Mouse (Mus musculus) layer of hippocampus, adult 2 months (tissue): Measurements from ENCODE around the gene Gm49361. TPM values are rescaled to one million over a fixed set of nuclear protein-coding genes. Genes with fewer than 3 reads are reported as not detected.
"Not testable (repeated sequence)": the region's sequence is repeated elsewhere in the genome, so short reads cannot be mapped to it uniquely, and the experiment has no call there.

Experiments used
- DNase-seq, 2 experiments: peaks; one replicate each; pipeline ENCODE4 v3.0.0; 2022; ENCODE audit warnings: low spot score in 2 of 2
- H3K27ac ChIP-seq: fragments of 200-600 bp; 2 replicates; pipeline ENCODE4 v1.8.1; 2022
- H3K4me3 ChIP-seq: fragments of 200-600 bp; 2 replicates; pipeline ENCODE4 v1.8.1; 2022; ENCODE audit warnings: mild to moderate bottlenecking
- CTCF ChIP-seq: fragments of 200-600 bp; conservative IDR thresholded peaks from 2 replicates; pipeline ENCODE4 v1.8.1; 2022; ENCODE audit warnings: antibody characterized with exemption, mild to moderate bottlenecking, moderate library complexity
- total RNA-seq, 2 experiments: library from RNA; stranded (reverse); gene quantifications; 2 replicates each; pipeline ENCODE4 v1.2.3; 2021

Gm49361 gene
- total RNA-seq, 2 experiments from 2014 or later = 0.32 to 3.1 TPM

DNA sequence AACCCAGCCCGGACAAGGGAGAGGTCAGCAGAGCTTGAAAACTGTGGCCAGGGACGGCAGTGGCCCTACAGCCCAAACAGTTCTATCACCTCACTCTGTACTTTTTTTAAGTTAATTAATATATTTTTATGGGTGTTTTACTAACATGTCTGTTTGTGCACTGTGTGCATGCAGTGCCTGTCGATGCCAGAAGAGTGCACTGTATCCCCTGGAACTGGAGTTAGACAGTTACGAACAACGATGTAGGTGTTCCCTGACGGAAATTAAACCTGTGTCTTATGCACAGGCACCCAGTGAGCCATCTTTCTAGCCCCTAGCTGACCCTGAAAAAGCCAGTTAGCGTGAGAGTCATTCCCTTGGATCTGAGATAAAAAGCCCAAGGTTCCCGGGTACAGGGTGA lies 50.4 kb downstream of the Gm49361 start:
- Histone ChIP-seq H3K4me3 (no peak overlapping the region), H3K27ac (no peak overlapping the region)
- TF ChIP-seq CTCF = peak; percentile 65
- DNase-seq = no peak

DNA sequence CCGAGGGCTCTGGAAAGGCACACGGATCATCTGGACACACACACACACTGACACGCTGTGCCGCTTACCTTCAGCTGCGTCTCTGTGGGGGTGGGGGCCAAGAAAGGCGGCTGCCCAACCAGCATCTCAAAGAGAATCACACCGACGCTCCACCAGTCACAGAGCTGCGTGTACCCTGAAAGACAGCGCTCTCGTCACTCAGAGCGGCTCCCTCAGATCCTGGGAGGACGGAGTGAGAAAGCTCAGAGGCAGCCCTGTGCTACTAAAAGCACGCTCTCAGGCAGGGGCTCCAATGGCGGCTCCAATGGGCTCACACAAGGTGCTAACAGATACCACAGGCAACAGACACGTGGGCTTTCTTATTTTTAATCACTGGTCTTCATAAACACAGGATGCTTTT lies 51.7 kb downstream of the Gm49361 start:
- DNase-seq = no peak
- no peak for TF ChIP-seq CTCF
- H3K27ac ChIP-seq = no peak overlapping the region
- H3K4me3 ChIP-seq = no peak overlapping the region

DNA sequence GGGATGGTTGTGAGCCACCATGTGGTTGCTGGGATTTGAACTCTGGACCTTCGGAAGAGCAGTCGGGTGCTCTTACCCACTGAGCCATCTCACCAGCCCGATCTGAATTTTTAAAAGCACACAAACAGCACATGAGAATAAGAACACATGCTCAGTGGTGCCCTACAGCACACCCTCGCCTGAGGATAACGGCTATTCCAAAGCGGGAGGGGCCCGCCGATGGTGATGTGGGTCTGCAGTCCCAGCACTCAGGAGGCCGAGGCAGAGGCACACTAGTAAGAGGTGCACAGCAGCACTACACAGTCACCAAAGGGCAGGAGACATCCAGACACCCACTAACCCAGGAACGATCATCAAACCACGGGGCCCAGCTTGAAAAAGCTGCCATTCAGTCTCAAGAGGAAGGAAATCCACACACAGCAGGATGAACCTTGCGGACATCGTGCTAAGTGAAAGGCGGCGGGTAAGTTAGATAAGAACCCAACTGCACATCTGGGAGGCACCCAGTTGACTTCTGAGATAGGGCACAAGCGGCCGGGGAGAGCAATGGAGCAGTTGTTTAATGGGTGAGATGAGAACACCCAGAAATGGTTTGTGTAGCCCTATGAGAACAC lies 53.3 kb downstream of the Gm49361 start:
- Histone ChIP-seq H3K27ac (no peak overlapping the region), H3K4me3 (no peak overlapping the region)
- no peak for TF ChIP-seq CTCF
- no peak for DNase-seq

DNA sequence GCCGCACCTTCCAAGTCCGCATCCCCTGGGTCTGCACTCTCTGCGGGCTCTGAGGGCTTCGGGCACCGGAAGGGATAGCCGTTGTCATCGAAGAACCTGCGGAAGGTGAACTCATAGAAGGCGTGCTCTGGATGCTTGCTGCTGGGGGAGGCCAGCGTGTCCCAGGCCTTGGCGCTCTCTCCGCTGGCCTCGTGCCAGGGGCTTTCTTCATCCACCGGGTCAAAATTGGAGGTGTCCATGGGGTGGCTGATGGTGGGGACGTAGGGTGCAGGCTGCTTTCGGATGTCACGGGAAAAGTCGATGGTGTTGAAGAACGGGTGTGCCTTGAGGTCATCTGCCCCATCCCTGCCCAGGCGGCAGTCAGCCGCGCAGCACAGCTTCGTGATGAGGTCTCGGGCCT lies 54.6 kb downstream of the Gm49361 start:
- no peak for TF ChIP-seq CTCF
- H3K27ac ChIP-seq = no peak overlapping the region
- H3K4me3 ChIP-seq = no peak overlapping the region
- no peak for DNase-seq

DNA sequence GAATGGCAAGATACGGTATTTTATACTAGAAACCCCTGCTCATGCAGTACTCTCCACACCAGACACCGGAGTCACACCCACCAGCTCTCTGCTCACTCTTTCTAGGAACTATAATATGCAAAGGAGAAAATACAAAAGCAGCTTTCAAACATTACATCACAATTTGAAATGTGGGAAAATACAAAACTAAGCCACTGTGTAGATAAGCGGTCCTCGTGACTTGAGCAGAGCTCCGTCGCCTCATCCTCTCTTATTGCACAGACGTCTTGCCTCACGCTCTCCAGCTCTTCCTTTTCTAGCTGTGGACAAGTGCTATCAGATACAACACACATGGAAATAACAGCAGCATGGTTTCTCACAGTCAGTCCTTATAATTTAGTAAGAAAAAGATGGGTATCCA lies 55.2 kb downstream of the Gm49361 start:
- Histone ChIP-seq H3K27ac (no peak overlapping the region), H3K4me3 (no peak overlapping the region)
- DNase-seq = no peak
- no peak for TF ChIP-seq CTCF

DNA sequence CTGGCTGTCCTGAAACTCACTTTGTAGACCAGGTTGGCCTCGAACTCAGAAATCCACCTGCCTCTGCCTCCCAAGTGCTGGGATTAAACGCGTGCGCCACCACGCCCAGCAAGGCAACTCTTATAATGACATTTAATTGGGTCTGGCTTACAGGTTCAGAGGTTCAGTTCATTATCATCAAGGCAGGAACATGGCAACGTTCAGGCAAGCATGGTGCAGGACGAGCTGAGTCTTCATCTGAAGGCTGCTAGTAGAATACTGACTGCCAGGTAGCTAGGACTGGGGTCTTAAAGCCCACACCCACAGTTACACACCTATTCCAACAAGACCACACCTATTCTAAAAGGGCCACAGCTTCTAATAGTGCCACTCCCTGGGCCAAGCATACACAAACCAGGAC lies 57.8 kb downstream of the Gm49361 start:
- H3K4me3 ChIP-seq, H3K27ac ChIP-seq, DNase-seq: not testable (repeated sequence)

DNA sequence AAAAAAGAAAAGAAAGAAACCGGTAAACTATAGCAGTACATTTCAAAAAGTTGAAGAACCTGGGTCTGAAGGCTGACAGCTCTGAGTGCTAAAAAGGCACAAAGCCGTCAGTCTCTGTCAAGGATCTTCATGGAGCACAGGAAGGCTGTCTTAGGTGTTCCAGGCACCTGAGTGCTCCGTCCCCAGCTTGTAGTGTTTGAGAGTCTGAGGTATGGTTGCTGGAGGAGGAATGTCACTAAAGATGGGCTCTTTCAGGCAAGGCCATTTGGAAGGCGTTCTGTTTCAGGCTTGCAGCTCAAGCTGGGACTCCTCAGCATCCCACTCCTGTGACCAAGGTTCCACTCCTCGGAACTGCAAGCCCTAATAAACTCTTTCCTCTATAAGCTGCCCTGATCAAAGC lies 58.5 kb downstream of the Gm49361 start:
- no peak overlapping the region for H3K4me3 ChIP-seq
- no peak for DNase-seq
- no peak for TF ChIP-seq CTCF
- no peak overlapping the region for H3K27ac ChIP-seq

DNA sequence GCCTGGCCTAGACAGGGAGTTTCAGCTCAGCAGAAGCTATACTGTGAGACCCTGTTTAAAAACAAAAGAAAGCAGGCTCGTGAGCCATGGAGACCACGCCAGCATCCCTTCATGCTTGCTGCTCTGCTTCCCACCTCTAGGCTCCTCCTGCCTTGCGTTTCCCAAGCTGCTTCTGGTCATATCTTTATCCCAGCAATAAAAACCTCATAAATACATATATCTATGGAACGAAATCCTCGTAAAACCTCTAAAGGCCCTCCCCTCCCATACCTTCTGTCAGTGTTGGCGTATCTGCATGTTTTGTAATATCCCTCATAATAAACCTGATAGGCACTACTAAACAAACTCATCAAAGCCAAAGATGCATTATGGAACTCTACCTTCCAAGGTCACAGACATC lies 59.3 kb downstream of the Gm49361 start:
- no peak for TF ChIP-seq CTCF

DNA sequence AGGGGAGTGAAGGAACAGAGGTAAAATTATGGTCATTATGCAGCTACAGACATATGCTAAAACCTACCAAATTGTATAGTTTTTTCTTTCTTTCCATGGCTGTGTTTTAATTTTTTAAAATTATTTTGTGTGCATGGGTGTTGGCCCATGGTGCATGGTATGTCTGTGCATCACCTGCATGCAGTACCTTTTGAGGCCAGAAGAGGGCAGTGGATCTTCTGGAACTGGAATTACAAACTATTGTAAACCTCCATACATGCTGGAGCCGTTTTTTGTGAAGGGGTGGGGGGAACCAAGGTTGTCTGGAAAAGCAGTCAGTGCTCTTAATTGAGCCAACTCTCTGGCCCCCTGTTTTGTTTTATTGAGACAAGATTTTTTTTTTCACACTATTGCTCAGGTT lies 61.3 kb downstream of the Gm49361 start:
- Histone ChIP-seq H3K27ac (no peak overlapping the region), H3K4me3 (no peak overlapping the region)
- peak in 1 of 2 experiments; percentile 55 for DNase-seq
- TF ChIP-seq CTCF = peak; percentile 87

More for the DNA sequence above, 59.3 kb downstream of the Gm49361 start:
- no peak overlapping the region for H3K27ac ChIP-seq
- DNase-seq = no peak
- no peak overlapping the region for H3K4me3 ChIP-seq

DNA sequence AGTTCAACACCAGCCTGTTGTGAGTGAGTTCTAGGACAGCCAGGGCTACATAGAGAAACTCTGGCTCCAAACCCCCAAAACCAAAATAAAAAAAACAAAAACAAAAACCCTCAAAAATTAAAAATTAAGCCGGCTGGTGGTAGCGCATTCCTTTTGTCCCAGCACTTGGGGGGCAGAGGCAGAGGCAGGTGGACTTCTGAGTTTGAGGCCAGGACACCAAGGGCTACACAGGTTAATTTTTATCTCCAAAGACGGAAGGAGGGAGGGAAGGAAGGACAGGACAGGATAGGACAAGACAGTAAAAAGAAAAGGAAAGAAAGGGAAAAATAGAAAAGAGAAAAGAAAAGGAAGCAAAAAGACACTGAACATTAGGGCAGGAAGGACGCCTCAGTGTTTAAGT lies 63.2 kb downstream of the Gm49361 start:
- H3K27ac ChIP-seq = no peak overlapping the region
- no peak overlapping the region for H3K4me3 ChIP-seq
- no peak for DNase-seq
- no peak for TF ChIP-seq CTCF

DNA sequence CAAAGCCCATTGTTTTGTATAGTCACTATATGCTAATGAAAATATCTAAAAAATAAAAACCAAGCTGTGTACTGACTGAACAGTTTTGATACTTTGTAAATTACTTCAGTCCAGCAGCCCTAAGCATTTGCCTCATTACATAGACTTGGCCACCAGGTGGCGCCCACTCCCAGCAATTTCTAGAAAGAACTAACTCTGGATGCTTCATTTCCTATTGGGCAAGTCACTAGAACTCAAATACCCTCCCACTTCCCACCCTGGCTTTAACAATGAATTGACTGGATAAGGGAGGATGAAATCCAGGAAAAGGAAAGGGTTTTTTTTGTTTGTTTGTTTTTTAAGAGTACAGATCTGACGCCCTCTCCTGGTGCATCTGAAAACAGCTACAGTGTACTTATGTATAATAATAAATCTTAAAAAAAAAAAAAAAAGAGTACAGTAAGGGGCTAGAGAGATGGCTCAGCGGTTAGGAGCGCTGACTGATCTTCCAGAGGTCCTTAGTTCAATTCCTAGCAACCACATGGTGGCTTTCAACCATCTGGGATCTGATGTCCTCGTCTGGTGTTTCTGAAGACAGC lies 65.9 kb downstream of the Gm49361 start:
- peak; percentile 77 to 90 for DNase-seq
- TF ChIP-seq CTCF = peak; percentile 94
- Histone ChIP-seq H3K27ac (no peak overlapping the region), H3K4me3 (no peak overlapping the region)

DNA sequence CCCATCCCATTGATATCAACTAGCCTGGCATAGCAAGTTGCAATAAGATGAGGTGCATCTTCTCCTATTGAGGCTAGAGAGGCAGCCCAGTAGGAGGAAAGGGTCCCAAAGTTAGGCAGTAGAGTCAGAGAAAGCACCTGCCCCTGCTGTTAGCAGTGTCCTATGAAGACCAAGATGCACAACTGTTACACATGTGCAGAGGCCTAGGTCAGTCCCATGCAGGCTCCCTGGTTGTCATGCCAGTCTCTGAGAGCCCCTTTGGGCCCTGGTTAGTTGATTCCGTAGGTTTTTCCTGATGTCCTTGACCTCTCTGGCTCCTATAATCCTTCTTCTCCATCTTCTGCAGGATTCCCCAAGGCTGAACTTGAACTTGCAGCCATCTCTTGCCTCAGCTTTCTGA lies 66.4 kb downstream of the Gm49361 start:
- TF ChIP-seq CTCF = no peak
- H3K27ac ChIP-seq = no peak overlapping the region
- H3K4me3 ChIP-seq = no peak overlapping the region
- DNase-seq = no peak

DNA sequence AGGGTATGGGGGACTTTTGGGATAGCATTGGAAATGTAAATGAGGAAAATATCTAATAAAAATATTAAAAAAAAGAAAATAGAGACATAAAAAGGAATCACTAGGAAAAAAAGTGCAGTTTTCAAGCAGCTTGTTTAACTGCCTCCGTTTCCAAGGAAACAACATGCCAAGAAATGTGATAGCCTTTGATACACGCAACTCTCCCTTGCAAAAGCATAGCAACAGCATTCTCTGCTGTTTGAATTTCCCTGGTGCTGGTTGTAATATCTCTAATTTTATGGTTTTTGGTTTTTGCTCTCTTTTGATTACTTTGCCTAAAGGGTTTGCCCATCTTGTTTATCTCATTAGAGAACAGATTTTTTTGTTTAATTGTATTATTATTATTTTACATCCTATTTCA lies 70.4 kb downstream of the Gm49361 start:
- no peak overlapping the region for H3K27ac ChIP-seq
- no peak for DNase-seq
- TF ChIP-seq CTCF = peak; percentile 61
- H3K4me3 ChIP-seq = no peak overlapping the region

DNA sequence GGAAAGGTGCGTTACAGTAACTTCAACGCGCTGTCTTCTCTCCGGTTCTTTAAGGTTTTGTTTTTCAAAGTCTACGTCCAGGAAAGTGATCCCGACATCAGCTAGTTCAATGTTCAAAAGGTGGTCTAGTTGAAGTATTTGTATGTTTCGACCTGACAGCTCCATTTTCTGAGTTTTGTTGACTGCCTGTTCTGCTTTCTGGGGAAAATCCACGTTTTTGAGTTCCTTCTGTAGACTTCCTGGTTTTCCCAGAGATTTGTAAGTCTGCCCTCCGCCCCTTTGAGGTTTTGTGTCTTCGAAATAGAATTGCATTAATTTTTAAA lies 80.3 kb downstream of the Gm49361 start:
- no peak for TF ChIP-seq CTCF
- no peak for DNase-seq
- Histone ChIP-seq H3K4me3 (peak overlapping the region; percentile 90), H3K27ac (peak overlapping the region; percentile 97)
